Mouse (Mus musculus) spleen, adult 2 months (tissue): ENCODE results near the gene Acvr1b.

ENCODE experiments used
- CTCF ChIP-seq: fragments of 200-500 bp; IDR thresholded peaks from 2 replicates; pipeline ENCODE4 v1.5.1; 2011; ENCODE audit warnings: mild to moderate bottlenecking, inconsistent platforms; ENCODE audit not compliant: insufficient read depth, insufficient read length, insufficient replicate concordance; ENCODE audit errors: extremely low read depth
- POLR2A ChIP-seq: fragments of 200-500 bp; IDR thresholded peaks from 2 replicates; pipeline ENCODE4 v1.6.1; 2011; ENCODE audit warnings: low read depth, low read length, inconsistent platforms

- TF ChIP-seq CTCF (no peak), POLR2A (no peak)
These were observed 12.3 kb upstream of the Acvr1b start for GRCm38 (mm10) chr15:101161534-101161933.
